ENCODE assay signal across 9 mouse cellular contexts in genomic region chr8:93809686-93810027, GRCm38 (mm10). TPM values are rescaled to one million over a fixed set of nuclear protein-coding genes. Genes with fewer than 3 reads are reported as not detected.
DNase-seq lines count a peak whose midpoint lies in the region; ATAC-seq and TF ChIP-seq lines count a peak whose summit lies in the region.
"Had no signal": no experiment of that assay in that cellular context is flagged by ENCODE, and none has a peak within 500 bp of the region (broad histone marks: within the 10 kb centered on the region; RNA-seq: fewer than 3 reads in every experiment).

Gene Gnao1, plus strand, starts transcription at chr8:93809966.

- no peak for DNase-seq in spleen, adult 2 months (ENCODE audit: low read depth in 1 of 2, low spot score in 2 of 2)
- DNase-seq in spleen, postnatal 14 days (ENCODE audit: low spot score in 2 of 2): no peak
- DNase-seq in heart, postnatal 10 days: no peak
- no peak for DNase-seq in limb, embryonic 10.5 days (ENCODE audit: low spot score)

- TF ChIP-seq CTCF in spleen, adult 2 months (IDR thresholded peaks at IDR 0.05; ENCODE audit: extremely low read depth, insufficient read depth, insufficient read length, insufficient replicate concordance): no peak

- peaks cover 5% of the 10 kb centered on the region; the same call in 1 of the 2 replicates for H3K9me3 ChIP-seq in erythroblast, embryonic 14.5 days (ENCODE audit: control insufficient read depth, low read length)
- H3K9me3 ChIP-seq in limb, embryonic 10.5 days (replicated peaks): no peaks in the 10 kb centered on the region
- no peaks in the 10 kb centered on the region for H3K9me3 ChIP-seq in stomach, embryonic 14.5 days (ENCODE audit: control insufficient read depth, low read depth, low read length)

- ATAC-seq in erythroblast, adult 5-6 weeks (replicated peaks; ENCODE audit: low FRiP score, poor library complexity, severe bottlenecking): no peak
- no peak for ATAC-seq in stomach, embryonic 14.5 days (ENCODE audit: insufficient number of reproducible peaks, insufficient read depth, low FRiP score, low read depth)
- no peak for ATAC-seq in monocyte, adult 5-6 weeks (replicated peaks; ENCODE audit: insufficient number of reproducible peaks, low FRiP score, low TSS enrichment, poor library complexity, severe bottlenecking)

- H3K9ac ChIP-seq in stomach, embryonic 14.5 days (replicated peaks; ENCODE audit: low read depth, low read length): peak within 1 kb of the TSS; percentile 57; the same call in 1 of the 2 replicates

- intact Hi-C loops in heart, postnatal 10 days (cut with DNase I): loop anchor here (5.0 to 10.0 kb wide), 3 partner anchors 123 to 217 kb away; no protein-coding TSS in a partner anchor

- 12% methylated on average over 9 of the region's 9 CpGs for WGBS in spleen, adult 2 months
- WGBS in limb, embryonic 10.5 days: 12% methylated on average over 9 of the region's 9 CpGs
- 13% methylated on average over 9 of the region's 9 CpGs for WGBS in stomach, embryonic 14.5 days

- TF ChIP-seq POLR2A in spleen, adult 2 months (IDR thresholded peaks at IDR 0.05; ENCODE audit: low read depth, low read length): no peak

- peaks cover 60% of the 10 kb centered on the region for H3K27me3 ChIP-seq in erythroblast, embryonic 14.5 days (ENCODE audit: control insufficient read depth)
- peaks cover 15% of the 10 kb centered on the region for H3K27me3 ChIP-seq in spleen, adult 2 months (ENCODE audit: control insufficient read depth, insufficient read depth, low read length)
- peaks cover 56% of the 10 kb centered on the region for H3K27me3 ChIP-seq in limb, embryonic 10.5 days (ENCODE audit: low read depth, poor library complexity, severe bottlenecking)
- peaks cover 6% of the 10 kb centered on the region; the same call in 1 of the 2 replicates for H3K27me3 ChIP-seq in stomach, embryonic 14.5 days (ENCODE audit: control insufficient read depth, insufficient read depth, low read length)

- H3K36me3 ChIP-seq in erythroblast, embryonic 14.5 days (ENCODE audit: control insufficient read depth): no peaks in the 10 kb centered on the region
- no peaks in the 10 kb centered on the region for H3K36me3 ChIP-seq in spleen, adult 2 months (ENCODE audit: control insufficient read depth, insufficient read depth, low read length)
- H3K36me3 ChIP-seq in limb, embryonic 10.5 days: no peaks in the 10 kb centered on the region
- no peaks in the 10 kb centered on the region for H3K36me3 ChIP-seq in stomach, embryonic 14.5 days (ENCODE audit: control insufficient read depth, insufficient read depth, low read length)

- H3K27ac ChIP-seq in spleen, adult 2 months (ENCODE audit: insufficient read depth, low read length): no peak within 1 kb of the TSS
- H3K27ac ChIP-seq in limb, embryonic 10.5 days: peak within 1 kb of the TSS; percentile 78
- peak within 1 kb of the TSS; percentile 52; the same call in 1 of the 2 replicates for H3K27ac ChIP-seq in stomach, embryonic 14.5 days (ENCODE audit: low read length)

- H3K4me2 ChIP-seq in stomach, embryonic 14.5 days (replicated peaks; ENCODE audit: low read depth, low read length): peak within 1 kb of the TSS; percentile 82

- H3K4me3 ChIP-seq in erythroblast, embryonic 14.5 days (replicated peaks): peak within 1 kb of the TSS; percentile 47
- peak within 1 kb of the TSS; percentile 47 for H3K4me3 ChIP-seq in spleen, adult 2 months (ENCODE audit: extremely low read depth, insufficient read depth, insufficient read length)
- peak within 1 kb of the TSS; percentile 78 for H3K4me3 ChIP-seq in limb, embryonic 10.5 days
- H3K4me3 ChIP-seq in stomach, embryonic 14.5 days (ENCODE audit: low read depth, low read length): peak within 1 kb of the TSS; percentile 57

- H3K4me1 ChIP-seq in erythroblast, embryonic 14.5 days (ENCODE audit: control insufficient read depth): peaks cover 11% of the 10 kb centered on the region
- peaks cover 8% of the 10 kb centered on the region; the same call in 1 of the 2 replicates for H3K4me1 ChIP-seq in spleen, adult 2 months (ENCODE audit: control insufficient read depth, insufficient read depth, insufficient read length)
- peaks cover 44% of the 10 kb centered on the region for H3K4me1 ChIP-seq in limb, embryonic 10.5 days
- H3K4me1 ChIP-seq in stomach, embryonic 14.5 days (ENCODE audit: control insufficient read depth, insufficient read depth, low read length): peaks cover 17% of the 10 kb centered on the region; the same call in 1 of the 2 replicates

RNA-seq across cellular contexts. Expression of gene Gnao1, which starts in this region (rescaled TPM):
- 0.10 TPM in 1 of 2 replicates, not detected in the other for polyA plus RNA-seq in erythroblast, embryonic 14.5 days (2012)
- total RNA-seq in erythroblast, adult 5-6 weeks (2015; ENCODE audit: low replicate concordance): not detected in 2 replicates
- not detected in 2 replicates for total RNA-seq in erythroblast, adult 5-6 weeks (2017; ENCODE audit: low replicate concordance)
- polyA plus RNA-seq in spleen, adult 2 months (2012; rRNA removed): 1.3 and 2.5 TPM in 2 replicates
- 10 to 100 TPM; 18.5 to 28.1 TPM for total RNA-seq in heart, postnatal 10 days (2021)
- polyA plus RNA-seq in limb, embryonic 10.5 days (2016; fragmentation: Nextera tagmentation; extraction: Ambion mirVana): 0.54 and 1.2 TPM in 2 replicates
- 14.0 and 14.1 TPM in 2 replicates for polyA plus RNA-seq in stomach, embryonic 14.5 days (2014; fragmentation: Nextera tagmentation; extraction: Ambion mirVana)
- total RNA-seq in monocyte, adult 5-6 weeks (2017): 0.48 TPM in 1 of 3 replicates, not detected in the others
- total RNA-seq: hematopoietic stem cell, adult 5-6 weeks had no signal

Comparison
In these comparisons a context has a peak if more than half of its experiments do, and no peak if none do; other contexts are left out.
1. RNA of gene Gnao1 (total RNA-seq): 18.5 to 28.1 TPM in heart, postnatal 10 days; 0.48 TPM in monocyte, adult 5-6 weeks and not detected in erythroblast, adult 5-6 weeks; every median in the first group is over 10 times any median in the second.
2. Peak in every context shown above with its lines, with median percentiles within 50 percentile points of each other: H3K4me3 ChIP-seq.